Mouse (Mus musculus) fat pad, adult 2 months (tissue): ENCODE data around the gene Mfsd4b2.

Source experiments
- DNase-seq: peaks from one replicate; pipeline ENCODE4 v3.0.0-alpha.2; 2011; ENCODE audit warnings: low read depth, low spot score; ENCODE audit errors: extremely low read depth

Mfsd4b2 gene

GRCm38 (mm10) chr10:39893702-39894697 lies 32.7 kb downstream of the Mfsd4b2 start:
- no peak for DNase-seq

- no peak for DNase-seq
These were observed 38.1 kb downstream of the Mfsd4b2 start for GRCm38 (mm10) chr10:39888621-39889020.
